Comparison of ENCODE assay signal across 8 mouse cellular contexts in the genomic region with DNA sequence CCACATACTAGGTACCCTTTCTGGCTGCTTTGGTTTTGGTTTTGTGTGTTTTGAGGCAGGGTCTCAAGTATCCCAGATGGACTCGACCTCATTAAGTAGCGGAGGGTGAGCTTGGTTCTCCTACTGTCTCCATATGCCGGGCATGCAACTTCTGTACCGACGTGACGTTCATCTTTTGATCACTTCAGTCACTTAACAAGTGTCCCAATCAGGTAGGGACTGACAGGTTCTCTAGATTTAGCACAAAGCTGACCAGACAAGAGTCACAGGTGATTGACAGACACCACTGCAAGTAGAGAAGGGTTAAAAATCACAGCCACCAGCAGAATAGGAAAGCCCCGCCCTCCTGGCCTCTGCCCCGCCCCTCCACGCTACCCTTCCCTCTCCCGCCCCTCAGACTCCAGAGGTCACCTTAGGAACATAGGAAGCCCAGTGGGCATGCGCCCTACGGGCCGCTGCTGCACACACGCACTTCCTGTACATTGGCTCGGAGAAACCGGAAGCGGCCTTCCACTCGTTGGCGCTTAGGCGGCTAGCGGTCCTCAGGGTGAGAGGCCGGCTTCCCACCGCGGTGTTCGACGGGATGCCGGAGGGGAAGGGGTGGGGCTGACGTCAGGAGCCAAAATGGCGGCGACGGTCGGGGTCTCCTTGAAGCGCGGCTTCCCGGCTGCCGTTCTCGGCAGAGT. TPM values are rescaled to one million over a fixed set of nuclear protein-coding genes. Genes with fewer than 3 reads are reported as not detected.
DNase-seq lines count a peak whose midpoint lies in the region; ATAC-seq and TF ChIP-seq lines count a peak whose summit lies in the region.

Gene Sdhb, plus strand, starts transcription at position 423 of the 686 bp plus-strand sequence.

- WGBS in forebrain, embryonic 11.5 days: 4% methylated on average over 37 of the region's 37 CpGs
- 3% methylated on average over 37 of the region's 37 CpGs for WGBS in heart, embryonic 16.5 days
- WGBS in liver, embryonic 15.5 days (ENCODE audit: insufficient replicate concordance): 5% methylated on average over 37 of the region's 37 CpGs
- WGBS in neural tube, embryonic 12.5 days: 4% methylated on average over 37 of the region's 37 CpGs

- no peak for TF ChIP-seq EP300 in CH12.LX (IDR thresholded peaks at IDR 0.05; ENCODE audit: low read length)

- H3K9me3 ChIP-seq in CH12.LX (replicated peaks; ENCODE audit: low read length): no peaks in the 10 kb centered on the region
- H3K9me3 ChIP-seq in forebrain, embryonic 11.5 days (ENCODE audit: control insufficient read depth, low read length): no peaks in the 10 kb centered on the region
- no peaks in the 10 kb centered on the region for H3K9me3 ChIP-seq in heart, embryonic 16.5 days (replicated peaks; ENCODE audit: control insufficient read depth, low read length)
- no peaks in the 10 kb centered on the region for H3K9me3 ChIP-seq in liver, embryonic 15.5 days (replicated peaks)
- H3K9me3 ChIP-seq in neural tube, embryonic 12.5 days: no peaks in the 10 kb centered on the region

- H3K79me2 ChIP-seq in CH12.LX (replicated peaks; ENCODE audit: control insufficient read depth, extremely low read depth, insufficient read depth, poor library complexity, severe bottlenecking): peaks cover 16% of the 10 kb centered on the region

- peak; percentile 99 for DNase-seq in CH12.LX (ENCODE audit: extremely low read depth)
- peak; percentile 91 for DNase-seq in c-Kit-positive CD71-positive TER-119-negative erythroid progenitor cells, embryonic 14.5 days (ENCODE audit: low read depth)
- peak; percentile 98 for DNase-seq in forebrain, embryonic 11.5 days (ENCODE audit: low spot score)
- DNase-seq in kidney, postnatal 36 days: peak; percentile 97 to 99
- DNase-seq in telencephalon, adult 2 months (ENCODE audit: low read depth, low spot score): peak; percentile 99

- no peak for TF ChIP-seq CTCF in CH12.LX (conservative IDR thresholded peaks at IDR 0.05 in 1 of 2, IDR thresholded peaks at IDR 0.05 in 1 of 2; ENCODE audit: low read depth in 2 of 2, low read length in 2 of 2)

- H3K4me1 ChIP-seq in CH12.LX (ENCODE audit: control insufficient read depth in 1 of 2, insufficient read depth in 2 of 2): peaks cover 14 to 43% of the 10 kb centered on the region in 2 experiments
- H3K4me1 ChIP-seq in forebrain, embryonic 11.5 days (replicated peaks; ENCODE audit: control insufficient read depth, insufficient read depth, low read length): peaks cover 15% of the 10 kb centered on the region; the same call in 1 of the 2 replicates
- peaks cover 38% of the 10 kb centered on the region for H3K4me1 ChIP-seq in heart, embryonic 16.5 days (ENCODE audit: control insufficient read depth, insufficient read depth, low read length)
- peaks cover 54% of the 10 kb centered on the region for H3K4me1 ChIP-seq in liver, embryonic 15.5 days (replicated peaks)
- peaks cover 30% of the 10 kb centered on the region for H3K4me1 ChIP-seq in neural tube, embryonic 12.5 days

- peaks cover 0 to 18% of the 10 kb centered on the region in 2 experiments for H3K36me3 ChIP-seq in CH12.LX (replicated peaks in 1 of 2; ENCODE audit: control insufficient read depth in 1 of 2, insufficient read depth in 1 of 2, low read length in 1 of 2)
- H3K36me3 ChIP-seq in forebrain, embryonic 11.5 days (ENCODE audit: control insufficient read depth, insufficient read depth, low read length): no peaks in the 10 kb centered on the region
- H3K36me3 ChIP-seq in heart, embryonic 16.5 days (ENCODE audit: control insufficient read depth, insufficient read depth): no peaks in the 10 kb centered on the region
- H3K36me3 ChIP-seq in liver, embryonic 15.5 days (replicated peaks): no peaks in the 10 kb centered on the region
- peaks cover 3% of the 10 kb centered on the region; the same call in 1 of the 2 replicates for H3K36me3 ChIP-seq in neural tube, embryonic 12.5 days

- TF ChIP-seq RAD21 in CH12.LX (IDR thresholded peaks at IDR 0.05; ENCODE audit: low read depth, low read length): no peak

- peak within 1 kb of the TSS; percentile 90 to 95 (median 92) for H3K4me3 ChIP-seq in CH12.LX (replicated peaks in 1 of 3; ENCODE audit: low read depth in 2 of 3, low read length in 2 of 3, poor library complexity in 1 of 3)
- peak within 1 kb of the TSS; percentile 96 for H3K4me3 ChIP-seq in forebrain, embryonic 11.5 days (ENCODE audit: low read depth, low read length)
- H3K4me3 ChIP-seq in heart, embryonic 16.5 days (ENCODE audit: low read length): peak within 1 kb of the TSS; percentile 96
- peak within 1 kb of the TSS; percentile 85 for H3K4me3 ChIP-seq in liver, embryonic 15.5 days (replicated peaks)
- H3K4me3 ChIP-seq in neural tube, embryonic 12.5 days: peak within 1 kb of the TSS; percentile 94

- H3K27me3 ChIP-seq in CH12.LX (replicated peaks): peaks cover 30% of the 10 kb centered on the region
- no peaks in the 10 kb centered on the region for H3K27me3 ChIP-seq in forebrain, embryonic 11.5 days (ENCODE audit: control insufficient read depth, insufficient read depth, low read length)
- H3K27me3 ChIP-seq in heart, embryonic 16.5 days (ENCODE audit: control insufficient read depth, insufficient read depth, low read length): no peaks in the 10 kb centered on the region
- peaks cover 12% of the 10 kb centered on the region for H3K27me3 ChIP-seq in liver, embryonic 15.5 days
- H3K27me3 ChIP-seq in neural tube, embryonic 12.5 days (replicated peaks): no peaks in the 10 kb centered on the region; the same call in 1 of the 2 replicates

- peak; percentile 78 for TF ChIP-seq POLR2A in CH12.LX (IDR thresholded peaks at IDR 0.05; ENCODE audit: low read depth, low read length)

- ATAC-seq in forebrain, embryonic 11.5 days (replicated peaks; ENCODE audit: low FRiP score): peak; percentile 96
- peak; percentile 95 for ATAC-seq in heart, embryonic 16.5 days (replicated peaks; ENCODE audit: extremely low read depth, insufficient read depth, low FRiP score)
- ATAC-seq in liver, embryonic 15.5 days (ENCODE audit: insufficient read depth): peak; percentile 95
- ATAC-seq in neural tube, embryonic 12.5 days (ENCODE audit: low FRiP score, low read depth): peak; percentile 92

- dilution Hi-C loops in CH12.LX (cut with MboI; ENCODE audit: extremely low pct_ligation_motif_present, extremely low pct_unique_long_range_greater_than_20kb, low sequenced_read_pairs): no loop called here

- peak within 1 kb of the TSS; percentile 94 for H3K9ac ChIP-seq in CH12.LX (ENCODE audit: insufficient read depth, low read depth)
- H3K9ac ChIP-seq in forebrain, embryonic 11.5 days (ENCODE audit: low read length): peak within 1 kb of the TSS; percentile 95
- peak within 1 kb of the TSS; percentile 98 for H3K9ac ChIP-seq in heart, embryonic 16.5 days (ENCODE audit: low read length)
- H3K9ac ChIP-seq in liver, embryonic 15.5 days: peak within 1 kb of the TSS; percentile 80
- peak within 1 kb of the TSS; percentile 94 for H3K9ac ChIP-seq in neural tube, embryonic 12.5 days

- H3K4me2 ChIP-seq in CH12.LX (ENCODE audit: insufficient read depth, low read depth, poor library complexity, severe bottlenecking): peak within 1 kb of the TSS; percentile 73
- H3K4me2 ChIP-seq in forebrain, embryonic 11.5 days (ENCODE audit: low read depth, low read length, severe bottlenecking): peak within 1 kb of the TSS; percentile 94
- peak within 1 kb of the TSS; percentile 83 for H3K4me2 ChIP-seq in heart, embryonic 16.5 days (ENCODE audit: low read depth, low read length)
- H3K4me2 ChIP-seq in liver, embryonic 15.5 days: peak within 1 kb of the TSS; percentile 87
- H3K4me2 ChIP-seq in neural tube, embryonic 12.5 days (replicated peaks): peak within 1 kb of the TSS; percentile 95

- in situ Hi-C loops in CH12.LX (cut with MboI; ENCODE audit: low pct_ligation_motif_present, low pct_unique_long_range_greater_than_20kb, low sequenced_read_pairs): no loop called here

- H3K27ac ChIP-seq in CH12.LX (ENCODE audit: insufficient read depth, low read depth): 0 out of 2 replicates have a peak within 1 kb of the TSS, but pooled peaks have one; percentile 24
- H3K27ac ChIP-seq in forebrain, embryonic 11.5 days (ENCODE audit: low read depth, low read length): peak within 1 kb of the TSS; percentile 66; the same call in 1 of the 2 replicates
- H3K27ac ChIP-seq in heart, embryonic 16.5 days (ENCODE audit: low read length): peak within 1 kb of the TSS; percentile 90
- peak within 1 kb of the TSS; percentile 81 for H3K27ac ChIP-seq in liver, embryonic 15.5 days (replicated peaks)
- H3K27ac ChIP-seq in neural tube, embryonic 12.5 days: peak within 1 kb of the TSS; percentile 76; the same call in 1 of the 2 replicates

TF ChIP-seq in CH12.LX, 34 proteins besides CTCF, POLR2A, EP300 and RAD21 (continues in another document):
- TF ChIP-seq CHD2 (IDR thresholded peaks at IDR 0.05; ENCODE audit: low read length) (no peak; the same call in 1 of the 2 replicates), POLR2AphosphoS2 (IDR thresholded peaks at IDR 0.05; ENCODE audit: low read depth, low read length) (peak; percentile 79), MXI1 (IDR thresholded peaks at IDR 0.05; ENCODE audit: low read depth, low read length) (no peak; the same call in 1 of the 2 replicates), NELFE (IDR thresholded peaks at IDR 0.05; ENCODE audit: low read depth, low read length) (peak; percentile 74), IRF4 (IDR thresholded peaks at IDR 0.05; ENCODE audit: low read depth, low read length) (0 out of 2 replicates have a peak, but pooled peaks have one; percentile 41), RCOR1 (conservative IDR thresholded peaks at IDR 0.05; ENCODE audit: low read depth, low read length) (0 out of 2 replicates have a peak, but pooled peaks have one; percentile 38), JUND (conservative IDR thresholded peaks at IDR 0.05; ENCODE audit: low read depth, low read length) (no peak), MEF2A (IDR thresholded peaks at IDR 0.05; ENCODE audit: borderline replicate concordance, low read depth, low read length) (0 out of 2 replicates have a peak, but pooled peaks have one; percentile 35), SMC3 (IDR thresholded peaks at IDR 0.05; ENCODE audit: low read depth, low read length) (no peak), NRF1 (IDR thresholded peaks at IDR 0.05; ENCODE audit: low read depth, low read length) (peak; percentile 90), ZMIZ1 (IDR thresholded peaks at IDR 0.05; ENCODE audit: low read depth, low read length) (peak; percentile 80; the same call in 1 of the 2 replicates), BHLHE40 (IDR thresholded peaks at IDR 0.05; ENCODE audit: low read depth, low read length) (no peak), HCFC1 (IDR thresholded peaks at IDR 0.05; ENCODE audit: low read depth, low read length) (peak; percentile 91)

RNA-seq across cellular contexts. Expression of gene Sdhb, which starts in this region (rescaled TPM):
- total RNA-seq in CH12.LX (2012; rRNA removed): 184 and 188 TPM in 2 replicates
- total RNA-seq in CH12.LX (2014; rRNA removed): 178 and 190 TPM in 2 replicates
- polyA plus RNA-seq in CH12.LX (2012; ENCODE audit: insufficient read length, low read depth): 156 and 162 TPM in 2 replicates
- 375 and 401 TPM in 2 replicates for polyA plus RNA-seq in forebrain, embryonic 11.5 days (2014; fragmentation: Nextera tagmentation; extraction: Ambion mirVana)
- polyA plus RNA-seq in heart, embryonic 16.5 days (2015; fragmentation: Nextera tagmentation; extraction: Ambion mirVana): 1,158 and 1,167 TPM in 2 replicates
- 192 and 196 TPM in 2 replicates for polyA plus RNA-seq in liver, embryonic 15.5 days (2015; fragmentation: Nextera tagmentation; extraction: Ambion mirVana)
- polyA plus RNA-seq in neural tube, embryonic 12.5 days (2016; fragmentation: Nextera tagmentation; extraction: Ambion mirVana): 403 and 410 TPM in 2 replicates

Comparison
In these comparisons a context has a peak if more than half of its experiments do, and no peak if none do; other contexts are left out.
1. Peak in every context shown above with its lines: DNase-seq, ATAC-seq, H3K4me3 ChIP-seq and H3K27ac ChIP-seq.
2. H3K27ac ChIP-seq: peak in every context shown above with its lines; median percentile 90 in heart, embryonic 16.5 days; 81 in liver, embryonic 15.5 days; 76 in neural tube, embryonic 12.5 days; 66 in forebrain, embryonic 11.5 days; 24 in CH12.LX.